Mouse (Mus musculus) adrenal gland (tissue): ENCODE measurements around the gene Rab3il1.

ENCODE experiments used
- intact Hi-C: fragments of 180-260 bp; cut with DNase I; formaldehyde crosslinking; loops from one replicate; pipeline ENCODE4 v1.15.1; 2025

Gene Rab3il1

GRCm38 (mm10) chr19:10038364-10038763 lies 36.9 kb downstream of the Rab3il1 start:
- intact Hi-C loops = no loop called here

- intact Hi-C loops = no loop called here
Measured at GRCm38 (mm10) chr19:10038910-10039309, 37.4 kb downstream of the Rab3il1 start.

- intact Hi-C loops = no loop called here
Measured at GRCm38 (mm10) chr19:10039615-10040014, 38.1 kb downstream of the Rab3il1 start.

GRCm38 (mm10) chr19:10040866-10041387 lies 39.5 kb downstream of the Rab3il1 start:
- intact Hi-C loops = no loop called here

GRCm38 (mm10) chr19:10041388-10042148 lies 40.1 kb downstream of the Rab3il1 start, which contains the start of gene Fads3:
Gene Fads3, plus strand, starts transcription at chr19:10041569.
- intact Hi-C loops = no loop called here

- intact Hi-C loops = no loop called here
Measured at GRCm38 (mm10) chr19:10042232-10042631, 40.8 kb downstream of the Rab3il1 start.

- intact Hi-C loops = no loop called here
Measured at GRCm38 (mm10) chr19:10042816-10043215, 41.3 kb downstream of the Rab3il1 start.

GRCm38 (mm10) chr19:10043643-10044042 lies 42.2 kb downstream of the Rab3il1 start:
- intact Hi-C loops = no loop called here

- intact Hi-C loops = loop anchor here (5.0 kb wide), 1 partner anchor 152 kb away; no protein-coding TSS in a partner anchor
Measured at GRCm38 (mm10) chr19:10045707-10046106, 44.2 kb downstream of the Rab3il1 start.

GRCm38 (mm10) chr19:10046346-10046745 lies 44.9 kb downstream of the Rab3il1 start:
- intact Hi-C loops = loop anchor here (5.0 kb wide), 1 partner anchor 151 kb away; no protein-coding TSS in a partner anchor

GRCm38 (mm10) chr19:10046983-10047382 lies 45.5 kb downstream of the Rab3il1 start:
- intact Hi-C loops = loop anchor here (5.0 kb wide), 1 partner anchor 150 kb away; no protein-coding TSS in a partner anchor

GRCm38 (mm10) chr19:10049533-10049932 lies 48.1 kb downstream of the Rab3il1 start:
- intact Hi-C loops = loop anchor here (5.0 kb wide), 1 partner anchor 148 kb away; no protein-coding TSS in a partner anchor

GRCm38 (mm10) chr19:10050438-10050837 lies 49.0 kb downstream of the Rab3il1 start:
- intact Hi-C loops = no loop called here

GRCm38 (mm10) chr19:10052698-10053097 lies 51.2 kb downstream of the Rab3il1 start:
- intact Hi-C loops = no loop called here

GRCm38 (mm10) chr19:10053692-10054260 lies 52.3 kb downstream of the Rab3il1 start:
- intact Hi-C loops = no loop called here

- intact Hi-C loops = no loop called here
Measured at GRCm38 (mm10) chr19:10054361-10055075, 53.0 kb downstream of the Rab3il1 start.

GRCm38 (mm10) chr19:10055261-10055660 lies 53.8 kb downstream of the Rab3il1 start:
- intact Hi-C loops = no loop called here

- intact Hi-C loops = no loop called here
Measured at GRCm38 (mm10) chr19:10055783-10056660, 54.6 kb downstream of the Rab3il1 start.

- intact Hi-C loops = no loop called here
Measured at GRCm38 (mm10) chr19:10056686-10057085, 55.2 kb downstream of the Rab3il1 start.

GRCm38 (mm10) chr19:10057486-10058351 lies 56.2 kb downstream of the Rab3il1 start:
- intact Hi-C loops = no loop called here
